Mouse (Mus musculus) heart, adult 2 months (tissue): ENCODE measurements at regions not wholly inside any gene's neighbourhood (a gene's known extent, or its start where the extent isn't known, plus 50 kb on each side); places are given as distances from the start of the nearest gene placed in this dataset.

Experiments
- DNase-seq, 2 experiments: peaks; one replicate each; pipeline ENCODE4 v3.0.0; 2021
- H3K27ac ChIP-seq: fragments of 200-600 bp; 2 replicates; pipeline ENCODE4 v1.8.1; 2022
- H3K27me3 ChIP-seq: fragments of 200-500 bp; 2 replicates; pipeline ENCODE4 v1.6.1; 2012; ENCODE audit warnings: mild to moderate bottlenecking, low read length, inconsistent platforms, mixed read lengths; ENCODE audit not compliant: control insufficient read depth, insufficient read depth
- H3K36me3 ChIP-seq: fragments of 200-500 bp; 2 replicates; pipeline ENCODE4 v1.6.1; 2012; ENCODE audit warnings: low read length, inconsistent platforms; ENCODE audit not compliant: control insufficient read depth, insufficient read depth
- H3K4me1 ChIP-seq: fragments of 200-500 bp; 2 replicates; pipeline ENCODE4 v1.6.1; 2011; ENCODE audit warnings: low read length; ENCODE audit not compliant: control insufficient read depth, insufficient read depth
- H3K4me3 ChIP-seq: fragments of 200-600 bp; 2 replicates; pipeline ENCODE4 v1.8.1; 2022
- H3K79me2 ChIP-seq: fragments of 200-500 bp; replicated peaks from 2 replicates; pipeline ENCODE4 v1.6.1; 2012; ENCODE audit warnings: mild to moderate bottlenecking, inconsistent platforms, low read length, moderate library complexity, mixed read lengths; ENCODE audit not compliant: control insufficient read depth, insufficient read depth
- H3K9ac ChIP-seq: fragments of 200-500 bp; 2 replicates; pipeline ENCODE4 v1.6.1; 2012; ENCODE audit warnings: low read depth, mild to moderate bottlenecking, control low read depth, inconsistent platforms, low read length, mixed read lengths
- CTCF ChIP-seq: fragments of 200-600 bp; IDR thresholded peaks from 2 replicates; pipeline ENCODE4 v1.8.1; 2022; ENCODE audit warnings: antibody characterized with exemption, mild to moderate bottlenecking, moderate library complexity
- EP300 ChIP-seq: fragments of 200-500 bp; IDR thresholded peaks from 2 replicates; pipeline ENCODE4 v1.6.1; 2011; ENCODE audit warnings: low read depth, low read length, control low read depth; ENCODE audit not compliant: insufficient read depth
- POLR2A ChIP-seq: fragments of 200-500 bp; IDR thresholded peaks from 2 replicates; pipeline ENCODE4 v1.6.1; 2011; ENCODE audit warnings: mild to moderate bottlenecking, low read depth, low read length, control low read depth; ENCODE audit not compliant: insufficient read depth
- WGBS: fragments of 180-500 bp; shearing (Covaris S2); methylation state at CpG from one replicate; pipeline ENCODE4 v1.1.7; 2018; 5-methylcytosine and 5-hydroxymethylcytosine counted together
- intact Hi-C: fragments of 180-260 bp; cut with DNase I; formaldehyde crosslinking; loops from one replicate; pipeline ENCODE4 v1.15.1; 2025

DNA sequence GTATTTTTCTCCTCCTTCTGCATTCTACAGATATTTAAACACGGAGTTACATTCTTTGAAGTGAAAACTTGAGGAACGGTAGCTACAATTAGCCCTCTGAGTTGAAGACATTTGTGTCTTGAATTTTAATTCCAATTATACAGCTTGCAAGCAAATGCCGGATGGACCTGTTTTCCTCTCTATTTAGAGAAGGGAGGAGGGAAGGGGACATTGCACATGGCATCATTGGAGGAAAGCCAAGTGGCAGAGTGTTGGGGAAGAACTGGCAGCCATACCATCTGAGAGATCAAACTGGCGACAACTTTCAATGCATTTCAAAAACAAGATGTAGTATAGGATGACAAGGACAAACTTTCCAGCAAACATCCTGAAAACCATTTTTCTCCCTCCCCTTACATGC lies 493.4 kb downstream of the Cenpc1 start:
- Histone ChIP-seq H3K9ac (no peak overlapping the region), H3K4me3 (no peak overlapping the region), H3K4me1 (no peaks in the 10 kb centered on the region), H3K36me3 (no peaks in the 10 kb centered on the region), H3K27ac (no peak overlapping the region), H3K79me2 (no peaks in the 10 kb centered on the region), H3K27me3 (no peaks in the 10 kb centered on the region)
- 65% methylated on average over 4 of the region's 4 CpGs for WGBS
- intact Hi-C loops = no loop called here
- no peak for DNase-seq
- TF ChIP-seq CTCF = no peak
- TF ChIP-seq POLR2A = no peak
- no peak for TF ChIP-seq EP300

DNA sequence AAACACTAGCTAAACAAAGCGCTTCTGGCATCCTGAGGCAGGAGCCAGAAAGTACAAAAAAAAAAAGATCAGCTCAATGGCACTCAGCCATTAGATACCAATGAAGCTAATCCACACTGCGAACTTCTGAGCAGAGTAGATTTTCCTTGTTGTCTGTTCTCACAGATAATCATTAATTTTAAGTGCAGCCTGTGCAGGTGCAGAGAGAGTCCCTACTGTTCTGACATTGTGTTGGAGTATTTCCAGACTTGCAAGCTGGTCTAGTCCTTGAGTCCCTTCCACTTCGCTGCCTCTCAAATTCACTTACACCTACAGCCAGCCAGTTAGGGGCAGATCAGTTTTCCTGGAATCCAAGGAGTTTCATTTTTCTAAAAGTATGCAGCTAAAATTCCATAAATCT lies 494.0 kb downstream of the Cenpc1 start:
- no peaks in the 10 kb centered on the region for H3K4me1 ChIP-seq
- H3K27me3 ChIP-seq = no peaks in the 10 kb centered on the region
- H3K4me3 ChIP-seq = no peak overlapping the region
- no peaks in the 10 kb centered on the region for H3K79me2 ChIP-seq
- H3K27ac ChIP-seq = no peak overlapping the region
- no peak for DNase-seq
- TF ChIP-seq CTCF = no peak
- no peak for TF ChIP-seq EP300
- WGBS = 66% methylated on average over 3 of the region's 3 CpGs
- no peak overlapping the region for H3K9ac ChIP-seq
- intact Hi-C loops = no loop called here
- no peaks in the 10 kb centered on the region for H3K36me3 ChIP-seq

DNA sequence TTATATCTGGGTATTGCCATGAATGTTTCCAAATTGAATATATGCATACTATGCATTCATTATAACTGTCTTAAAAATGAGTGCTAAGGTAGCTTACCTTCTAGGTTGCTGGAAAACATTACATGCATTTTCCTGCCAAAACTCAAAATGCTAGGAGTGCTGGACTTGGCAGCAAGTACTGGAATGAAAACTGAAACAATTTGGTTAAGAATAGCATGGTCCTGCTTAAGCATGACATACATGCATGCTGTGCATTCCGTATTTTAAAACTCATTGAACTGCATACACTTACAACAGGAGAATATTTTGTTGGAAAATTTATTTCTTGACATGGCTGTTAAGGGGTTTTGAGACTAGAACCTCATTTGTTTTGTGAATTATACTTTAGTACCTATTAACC lies 529.1 kb downstream of the Cenpc1 start:
- DNase-seq = no peak
- Histone ChIP-seq H3K79me2 (no peaks in the 10 kb centered on the region), H3K9ac (no peak overlapping the region), H3K4me1 (no peaks in the 10 kb centered on the region), H3K27ac (no peak overlapping the region), H3K4me3 (no peak overlapping the region), H3K36me3 (no peaks in the 10 kb centered on the region), H3K27me3 (no peaks in the 10 kb centered on the region)
- WGBS = 42% methylated on average over 1 of the region's 1 CpGs
- TF ChIP-seq POLR2A (no peak), CTCF (no peak), EP300 (no peak)
- intact Hi-C loops = no loop called here

DNA sequence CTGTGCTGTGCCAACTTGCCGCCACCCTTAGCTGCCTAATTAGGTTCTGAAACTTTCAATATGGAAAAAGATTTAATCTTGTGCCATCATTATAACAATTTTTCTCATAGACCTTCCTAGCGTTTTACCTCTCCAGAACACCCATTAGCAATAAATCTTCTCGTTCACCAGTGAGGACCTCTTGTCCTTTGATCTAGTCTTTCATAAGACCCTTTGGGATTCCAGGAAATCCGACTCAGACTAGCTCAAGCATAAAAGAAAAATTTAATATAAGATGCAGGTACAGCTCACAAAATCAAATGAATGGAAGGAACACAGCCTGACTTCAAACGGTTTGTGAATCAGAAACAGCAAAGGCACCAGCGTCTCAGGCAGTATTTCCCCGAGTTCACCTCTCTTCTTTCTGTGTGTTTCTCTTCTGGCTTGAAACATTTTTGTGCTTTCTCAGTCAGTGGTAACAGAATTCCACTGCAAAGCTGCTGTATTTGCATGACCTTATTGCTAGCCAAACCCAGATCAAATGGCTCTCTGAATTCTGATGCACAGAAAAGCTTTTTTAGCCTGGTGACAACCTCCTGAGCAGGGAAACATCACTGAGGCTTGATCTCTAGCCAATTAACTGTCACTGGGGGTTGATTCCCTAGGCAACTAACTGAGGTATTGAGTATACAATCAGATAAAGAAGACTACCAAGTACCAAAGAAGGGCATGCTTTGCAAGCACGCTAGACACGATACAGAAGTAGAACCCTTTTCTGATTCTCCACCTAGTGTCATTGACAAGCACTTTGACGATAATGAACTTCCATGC lies 539.8 kb downstream of the Cenpc1 start:
- Histone ChIP-seq H3K36me3 (no peaks in the 10 kb centered on the region), H3K79me2 (no peaks in the 10 kb centered on the region), H3K27me3 (no peaks in the 10 kb centered on the region), H3K4me3 (no peak overlapping the region), H3K4me1 (no peaks in the 10 kb centered on the region), H3K9ac (no peak overlapping the region), H3K27ac (no peak overlapping the region)
- no peak for DNase-seq
- TF ChIP-seq CTCF = no peak
- intact Hi-C loops = no loop called here
- 73% methylated on average over 10 of the region's 10 CpGs for WGBS

DNA sequence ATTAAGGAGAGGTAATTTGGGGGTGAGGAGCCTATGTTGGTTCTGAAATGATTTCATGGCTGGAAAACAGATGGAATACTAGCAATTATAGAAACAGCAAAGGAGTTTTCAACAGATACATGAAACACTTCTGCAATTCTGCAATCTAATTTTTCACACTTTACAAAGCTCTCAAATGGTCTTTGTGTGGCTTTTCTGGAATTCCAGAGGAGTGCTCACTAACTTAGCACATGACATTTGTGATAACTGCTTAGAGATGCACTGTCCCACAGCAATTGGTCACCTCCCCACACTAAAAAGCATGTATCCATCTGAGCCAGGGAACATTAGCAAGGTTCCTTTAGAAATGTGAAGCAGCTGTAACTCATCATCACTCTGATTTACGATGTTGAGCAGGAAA lies 560.1 kb downstream of the Cenpc1 start:
- Histone ChIP-seq H3K4me1 (no peaks in the 10 kb centered on the region), H3K4me3 (no peak overlapping the region), H3K27ac (no peak overlapping the region), H3K27me3 (no peaks in the 10 kb centered on the region), H3K79me2 (no peaks in the 10 kb centered on the region), H3K36me3 (no peaks in the 10 kb centered on the region), H3K9ac (no peak overlapping the region)
- no peak for DNase-seq
- TF ChIP-seq EP300 (no peak), CTCF (no peak), POLR2A (no peak)
- intact Hi-C loops = no loop called here
- 60% methylated on average over 1 of the region's 1 CpGs for WGBS

DNA sequence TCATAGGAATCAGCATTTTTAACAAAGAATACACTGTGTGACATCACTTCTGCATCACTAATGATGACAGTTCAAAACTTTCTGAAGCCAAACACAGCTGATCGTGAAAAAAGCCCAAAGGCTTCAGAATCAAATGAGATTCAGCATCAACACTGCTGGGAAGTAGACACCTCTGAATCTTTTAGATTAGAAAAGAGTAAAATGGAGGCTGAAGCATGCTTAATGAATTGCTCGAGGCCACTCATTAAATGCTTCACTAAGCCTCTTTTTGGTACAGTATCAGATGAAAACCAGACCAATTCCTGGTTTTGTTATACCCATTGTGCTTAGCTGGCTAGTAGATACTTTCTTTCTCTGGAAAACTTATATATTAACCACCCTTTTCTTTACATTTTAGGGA lies 568.1 kb downstream of the Cenpc1 start:
- H3K4me3 ChIP-seq = no peak overlapping the region
- intact Hi-C loops = no loop called here
- 52% methylated on average over 2 of the region's 2 CpGs for WGBS

More for the DNA sequence above, 568.1 kb downstream of the Cenpc1 start:
- no peaks in the 10 kb centered on the region for H3K36me3 ChIP-seq
- H3K4me1 ChIP-seq = no peaks in the 10 kb centered on the region
- H3K9ac ChIP-seq = no peak overlapping the region
- TF ChIP-seq CTCF (no peak), EP300 (no peak), POLR2A (no peak)
- H3K27me3 ChIP-seq = no peaks in the 10 kb centered on the region
- H3K27ac ChIP-seq = no peak overlapping the region
- H3K79me2 ChIP-seq = no peaks in the 10 kb centered on the region
- DNase-seq = no peak
